Mouse (Mus musculus) frontal cortex, postnatal 10 days (tissue): ENCODE data around the gene Zfp446.
A peak's percentile ranks its signal among the peaks of the same experiment; 100 is the strongest.
"Not testable (repeated sequence)": the region's sequence is repeated elsewhere in the genome, so short reads cannot be mapped to it uniquely, and the experiment has no call there.

Source experiments
- DNase-seq, 2 experiments: peaks; one replicate each; pipeline ENCODE4 v3.0.0; 2022; ENCODE audit warnings: low spot score in 2 of 2, mixed read lengths in 1 of 2

Zfp446 gene

GRCm38 (mm10) chr7:12977682-12978389 is at the start of gene Zfp446:
Gene Zfp446, plus strand, starts transcription at chr7:12977848.
- peak; percentile 98 for DNase-seq

- no peak for DNase-seq
Measured at GRCm38 (mm10) chr7:12933615-12934140, 44.0 kb upstream of the Zfp446 start.

GRCm38 (mm10) chr7:12934808-12935207 is 42.8 kb upstream of the Zfp446 start:
- no peak for DNase-seq

GRCm38 (mm10) chr7:12937254-12937803 is 40.3 kb upstream of the Zfp446 start:
- not testable (repeated sequence) for DNase-seq

GRCm38 (mm10) chr7:12940599-12940998 is 37.0 kb upstream of the Zfp446 start:
- DNase-seq, result no peak

- no peak for DNase-seq
Measured at GRCm38 (mm10) chr7:12943488-12943887, 34.2 kb upstream of the Zfp446 start.

DNA sequence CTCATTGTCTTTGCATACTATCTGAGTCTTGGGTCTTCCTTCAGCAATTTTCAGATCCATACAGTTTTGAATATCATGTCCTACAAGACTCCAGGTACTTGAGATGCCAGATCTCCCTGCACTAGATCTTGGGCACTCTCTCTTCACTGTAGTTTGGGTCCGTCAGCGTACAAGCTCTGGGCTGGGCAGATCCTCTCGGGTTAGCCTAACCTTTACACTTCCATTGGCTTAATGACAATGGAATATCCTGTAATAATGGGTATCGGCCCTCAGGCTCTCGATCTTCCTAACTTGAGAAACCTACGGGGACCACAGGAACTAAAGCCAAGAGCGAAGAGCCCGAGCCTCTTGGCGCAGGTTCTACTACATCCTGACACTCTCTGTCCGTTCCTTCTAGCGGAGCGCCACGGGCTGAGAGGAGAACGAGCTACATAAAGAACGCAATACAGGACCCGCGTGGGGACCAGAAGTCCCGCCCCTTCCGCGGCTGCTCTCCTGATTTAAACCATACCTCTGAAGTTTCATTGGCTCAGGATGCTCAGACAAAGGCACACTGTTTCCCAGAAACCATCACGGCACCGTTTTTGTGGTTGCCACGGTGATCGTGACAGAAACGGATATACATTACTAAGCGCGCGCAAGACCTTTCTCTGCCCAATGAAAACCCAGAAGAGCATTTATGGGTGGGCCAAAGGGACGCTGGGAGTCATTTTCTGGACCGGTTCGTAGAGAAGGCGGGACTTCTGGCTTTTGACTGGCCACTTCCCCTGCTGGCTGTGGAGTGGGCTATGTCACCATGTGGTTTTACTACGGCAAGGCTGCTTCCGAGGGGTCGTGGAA is 28.4 kb upstream of the Zfp446 start:
- DNase-seq, result peak; percentile 93 to 94

GRCm38 (mm10) chr7:12949872-12950229 is 27.8 kb upstream of the Zfp446 start:
- DNase-seq, result no peak

- DNase-seq, result no peak
Measured at GRCm38 (mm10) chr7:12954896-12955295, 22.8 kb upstream of the Zfp446 start.

- DNase-seq, result no peak
Measured at GRCm38 (mm10) chr7:12957511-12957910, 20.1 kb upstream of the Zfp446 start.

GRCm38 (mm10) chr7:12958948-12959347 is 18.7 kb upstream of the Zfp446 start:
- DNase-seq, result no peak

DNA sequence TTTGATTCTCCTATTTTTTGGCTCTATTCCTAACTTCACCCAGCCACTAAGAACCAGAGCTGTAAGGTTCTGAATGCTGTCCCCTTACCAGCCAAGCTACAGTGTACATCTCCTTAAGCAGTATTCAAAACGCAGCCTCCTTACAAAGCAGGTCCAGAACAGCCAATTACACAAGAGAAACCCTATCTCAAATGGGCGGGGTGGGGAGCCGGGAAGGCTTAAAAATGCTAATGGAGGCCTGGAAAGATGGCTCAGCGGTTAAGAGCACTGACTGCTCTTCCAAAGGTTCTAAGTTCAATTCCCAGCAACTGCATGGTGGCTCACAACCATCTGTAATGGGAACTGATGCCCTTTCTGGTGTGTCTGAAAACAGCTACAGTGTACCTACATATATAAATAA is 17.9 kb upstream of the Zfp446 start:
- DNase-seq, result no peak

DNA sequence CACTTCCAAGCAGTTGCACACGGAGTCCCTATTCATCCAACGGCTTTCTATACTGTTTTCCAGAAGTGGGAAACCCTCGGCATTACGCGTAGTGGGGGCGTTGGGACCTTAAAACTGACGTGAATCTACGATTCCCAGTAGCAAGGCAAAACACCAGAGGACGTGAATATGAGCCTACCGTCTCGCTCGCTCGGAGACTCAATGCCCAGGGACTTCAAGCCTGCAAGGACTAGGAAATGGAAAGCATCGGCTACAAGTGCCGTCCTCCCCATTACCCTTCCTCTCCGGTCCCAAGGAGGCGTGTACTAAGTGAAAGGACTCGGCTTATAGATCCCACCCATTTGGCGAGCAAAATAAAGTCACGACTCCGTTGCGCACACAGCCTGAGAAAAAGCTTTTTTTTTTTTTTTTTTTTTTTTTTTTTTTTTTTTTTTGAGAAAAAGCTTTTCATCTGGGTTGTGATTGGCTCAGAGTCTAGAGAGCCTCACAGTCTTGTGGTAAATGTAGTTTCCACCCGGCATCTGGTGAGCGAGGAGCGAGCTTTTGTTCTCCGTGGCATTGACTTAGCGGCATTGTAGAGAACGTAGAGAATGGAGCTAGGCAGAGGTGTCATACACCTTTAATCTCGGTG is 16.0 kb upstream of the Zfp446 start:
- peak; percentile 14 to 50 for DNase-seq

DNA sequence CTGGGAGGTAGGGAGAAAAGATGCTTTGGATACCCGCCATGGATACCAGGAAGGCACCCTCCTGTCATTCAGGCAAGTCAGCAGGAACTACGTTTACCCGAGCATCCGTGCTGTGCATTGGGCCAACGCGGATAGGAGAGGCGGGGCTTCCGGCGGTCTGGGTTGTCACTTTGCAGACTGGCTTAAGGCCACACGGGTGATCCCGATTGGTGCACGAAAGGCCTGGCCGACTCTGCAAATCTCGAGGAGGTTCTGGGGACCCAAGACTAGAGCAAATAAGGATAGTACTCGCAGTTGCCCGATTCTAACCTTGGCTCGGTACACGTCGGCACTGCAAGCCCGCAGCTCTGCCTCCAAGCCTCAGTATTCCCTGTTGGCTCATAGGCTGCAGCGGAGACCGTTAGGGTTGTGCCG is 12.0 kb upstream of the Zfp446 start, which contains the start of gene Zfp324:
Gene Zfp324 (plus strand): TSS at position 161 of the 414 bp plus-strand sequence.
- peak; percentile 87 to 90 for DNase-seq

GRCm38 (mm10) chr7:12966104-12966845 is 11.4 kb upstream of the Zfp446 start:
- DNase-seq, result peak; percentile 47 to 57

DNA sequence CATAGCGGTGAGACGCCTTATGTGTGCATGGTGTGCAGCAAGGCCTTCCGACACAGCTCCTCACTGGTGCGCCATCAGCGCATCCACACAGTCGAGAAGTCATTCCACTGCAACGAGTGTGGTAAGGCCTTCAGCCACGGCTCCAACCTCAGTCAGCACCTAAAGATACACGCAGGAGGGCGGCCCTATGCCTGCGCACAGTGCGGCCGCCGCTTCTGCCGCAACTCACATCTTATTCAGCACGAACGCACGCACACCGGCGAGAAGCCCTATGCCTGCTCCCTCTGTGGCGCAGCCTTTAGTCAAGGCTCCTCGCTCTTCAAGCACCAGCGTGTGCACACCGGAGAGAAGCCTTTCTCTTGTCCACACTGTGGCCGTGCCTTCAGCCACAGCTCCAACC is 6.7 kb upstream of the Zfp446 start:
- DNase-seq, result no peak

DNA sequence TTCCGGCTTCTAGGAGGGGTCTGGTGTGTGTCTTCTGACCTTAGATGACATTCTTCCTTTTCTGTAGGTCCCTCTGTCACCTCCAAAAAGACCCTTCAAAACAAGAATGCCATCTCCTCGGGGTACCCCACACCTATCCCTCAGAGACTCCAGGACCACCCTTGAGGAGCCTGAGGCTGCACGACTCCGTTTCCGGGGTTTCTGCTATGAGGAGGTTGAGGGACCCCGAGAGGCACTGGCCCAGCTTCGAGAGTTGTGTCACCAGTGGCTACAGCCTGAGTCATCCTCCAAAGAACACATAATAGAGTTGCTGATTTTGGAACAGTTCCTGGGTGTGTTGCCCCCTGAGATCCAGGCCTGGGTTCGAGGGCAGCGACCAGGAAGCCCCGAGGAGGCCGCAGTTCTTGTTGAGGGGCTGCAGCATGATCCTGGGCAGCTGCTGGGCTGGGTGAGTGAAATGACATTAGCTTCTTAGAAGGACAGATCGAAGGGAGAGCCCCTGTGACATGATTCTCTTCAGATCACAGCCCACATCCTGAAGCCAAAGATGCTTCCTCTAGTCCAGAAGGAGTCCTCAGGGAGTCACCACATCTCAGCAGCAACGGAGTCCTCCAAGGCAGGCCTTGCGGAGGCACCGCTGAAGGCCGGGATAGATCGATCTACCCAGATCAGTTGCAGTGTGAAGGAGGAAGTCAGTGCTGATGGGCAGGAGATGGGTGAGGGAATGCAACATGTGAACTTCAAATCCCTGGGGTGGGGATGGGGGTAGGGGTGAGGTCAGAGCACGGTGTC is 1.5 kb downstream of the Zfp446 start:
- peak in 1 of 2 experiments; percentile 14 for DNase-seq

DNA sequence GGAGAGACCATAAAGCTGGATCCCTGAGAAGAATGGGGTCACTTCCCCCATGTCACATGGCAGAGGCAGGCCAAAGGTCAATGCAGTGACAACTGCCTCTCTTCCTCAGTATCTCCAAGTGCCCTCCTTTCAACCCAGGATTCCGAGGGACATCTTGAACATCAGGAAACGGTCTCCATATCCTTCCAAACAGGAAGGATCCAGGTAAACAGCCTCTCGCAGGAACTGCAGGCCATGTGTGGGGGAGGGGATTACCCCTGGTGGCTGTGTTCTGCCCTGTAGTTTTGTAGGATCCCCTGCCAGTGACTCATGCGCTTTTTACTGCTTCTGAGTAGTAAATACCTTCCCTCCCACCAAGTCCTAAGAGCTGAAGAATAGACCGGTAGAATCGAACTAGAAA is 2.1 kb downstream of the Zfp446 start:
- DNase-seq, result no peak

- no peak for DNase-seq
Measured at GRCm38 (mm10) chr7:12980291-12980690, 2.6 kb downstream of the Zfp446 start.

- DNase-seq, result no peak
Measured at GRCm38 (mm10) chr7:12985724-12986123, 8.1 kb downstream of the Zfp446 start.
